Mouse (Mus musculus) left cerebral cortex, adult 2 months (tissue): ENCODE measurements around the gene Ilk. TPM values are rescaled to one million over a fixed set of nuclear protein-coding genes. Genes with fewer than 3 reads are reported as not detected.

Experiments used
- DNase-seq, 2 experiments: peaks; one replicate each; pipeline ENCODE4 v3.0.0; 2021 to 2022; ENCODE audit warnings: low spot score in 2 of 2, mixed read lengths in 1 of 2; ENCODE audit errors: extremely low spot score in 1 of 2
- H3K27ac ChIP-seq: fragments of 200-600 bp; 2 replicates; pipeline ENCODE4 v1.8.1; 2022
- H3K4me3 ChIP-seq: fragments of 200-600 bp; 2 replicates; pipeline ENCODE4 v1.8.1; 2022
- CTCF ChIP-seq: fragments of 200-600 bp; IDR thresholded peaks from 2 replicates; pipeline ENCODE4 v1.8.1; 2022; ENCODE audit warnings: antibody characterized with exemption, mild to moderate bottlenecking, moderate library complexity
- intact Hi-C: fragments of 180-260 bp; cut with DNase I; formaldehyde crosslinking; loops from one replicate; pipeline ENCODE4 v1.15.1; 2025
- long read RNA-seq, 2 experiments: library from polyadenylated mRNA; stranded (forward); transcript quantifications; one replicate each; pipeline ENCODE4 v2.0.0; 2021; ENCODE audit warnings: borderline mapping rate in 2 of 2
- total RNA-seq, 2 experiments: library from RNA; stranded (reverse); gene quantifications; 2 replicates each; pipeline ENCODE4 v1.2.3; 2021

Ilk gene
- 10 to 100 TPM; 67.4 to 73.5 TPM for total RNA-seq
- long read RNA-seq, experiment 1, transcript Ilk-201 (13 exons, 1,795 nt) = major isoform, 50 of 71 reads
- long read RNA-seq, experiment 1, partial matches to known transcripts = 11 of 71 reads
- long read RNA-seq, experiment 1, other reads (novel, unspliced or antisense) = 9 of 71 reads
- long read RNA-seq, experiment 2, transcript Ilk-201 (13 exons, 1,795 nt) = major isoform, 44 of 66 reads
- long read RNA-seq, experiment 2, partial matches to known transcripts = 10 of 66 reads
- long read RNA-seq, experiment 2, other reads (novel, unspliced or antisense) = 9 of 66 reads

GRCm38 (mm10) chr7:105736264-105736901 is at the start of gene Ilk:
TSS of gene Ilk (plus strand) at chr7:105736592.
- Histone ChIP-seq H3K27ac (peak within 1 kb of the TSS; percentile 94), H3K4me3 (peak within 1 kb of the TSS; percentile 99)
- no peak for TF ChIP-seq CTCF
- intact Hi-C loops = loop anchor here (1.0 to 10.0 kb wide), 3 partner anchors 75 to 332 kb away; partner anchors contain the start of genes Arfip2, Cnga4, Fam160a2 and Gm45799
- DNase-seq = peak; percentile 89 to 92

- no peak for DNase-seq
- no peak for TF ChIP-seq CTCF
- no peak overlapping the region for H3K27ac ChIP-seq
- no peak overlapping the region for H3K4me3 ChIP-seq
- intact Hi-C loops = no loop called here
These were observed 45.5 kb upstream of the Ilk start for GRCm38 (mm10) chr7:105690875-105691274.

- no peak for TF ChIP-seq CTCF
- intact Hi-C loops = no loop called here
- H3K27ac ChIP-seq = no peak overlapping the region
- H3K4me3 ChIP-seq = no peak overlapping the region
- DNase-seq = peak; percentile 16 to 29
These were observed 33.2 kb upstream of the Ilk start for GRCm38 (mm10) chr7:105703184-105703583.

GRCm38 (mm10) chr7:105703816-105704215 is 32.6 kb upstream of the Ilk start:
- intact Hi-C loops = no loop called here
- DNase-seq = no peak
- Histone ChIP-seq H3K4me3 (no peak overlapping the region), H3K27ac (no peak overlapping the region)
- no peak for TF ChIP-seq CTCF

- DNase-seq = no peak
- intact Hi-C loops = no loop called here
- no peak overlapping the region for H3K4me3 ChIP-seq
- TF ChIP-seq CTCF = no peak
- H3K27ac ChIP-seq = no peak overlapping the region
These were observed 27.7 kb upstream of the Ilk start for GRCm38 (mm10) chr7:105708733-105709132.

- Histone ChIP-seq H3K27ac (no peak overlapping the region), H3K4me3 (no peak overlapping the region)
- peak; percentile 9 for TF ChIP-seq CTCF
- DNase-seq = no peak
- intact Hi-C loops = no loop called here
These were observed 21.0 kb upstream of the Ilk start for GRCm38 (mm10) chr7:105715366-105715765.

DNA sequence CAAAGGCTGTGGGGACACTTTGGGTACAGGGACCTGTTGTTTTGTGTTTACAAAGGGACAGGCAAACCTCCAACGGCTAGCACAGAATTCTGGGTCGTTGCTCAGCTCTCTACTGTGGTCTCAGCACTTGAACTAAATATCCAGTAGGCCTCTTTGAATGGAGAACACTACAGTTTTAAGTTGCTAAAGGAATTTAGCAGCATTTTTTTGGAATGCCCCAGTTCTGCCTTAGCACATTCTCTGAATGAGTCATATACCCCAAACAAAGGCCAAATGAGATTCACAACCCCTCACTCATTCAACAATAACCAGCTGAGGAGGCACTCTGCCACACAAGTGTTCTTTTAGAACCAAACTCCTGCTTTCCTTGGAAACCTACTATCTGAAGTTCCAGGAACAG is 14.5 kb upstream of the Ilk start:
- no peak for DNase-seq
- Histone ChIP-seq H3K4me3 (no peak overlapping the region), H3K27ac (no peak overlapping the region)
- intact Hi-C loops = no loop called here
- TF ChIP-seq CTCF = no peak

GRCm38 (mm10) chr7:105726144-105726979 is 10.0 kb upstream of the Ilk start:
- TF ChIP-seq CTCF = peak; percentile 92
- no peak overlapping the region for H3K4me3 ChIP-seq
- H3K27ac ChIP-seq = peak overlapping the region; percentile 33; the same call in 1 of the 2 replicates
- intact Hi-C loops = loop anchor here (1.0 to 5.0 kb wide), 3 partner anchors 84 to 179 kb away; partner anchors contain the start of gene Mrpl17
- DNase-seq = peak in 1 of 2 experiments; percentile 41

DNA sequence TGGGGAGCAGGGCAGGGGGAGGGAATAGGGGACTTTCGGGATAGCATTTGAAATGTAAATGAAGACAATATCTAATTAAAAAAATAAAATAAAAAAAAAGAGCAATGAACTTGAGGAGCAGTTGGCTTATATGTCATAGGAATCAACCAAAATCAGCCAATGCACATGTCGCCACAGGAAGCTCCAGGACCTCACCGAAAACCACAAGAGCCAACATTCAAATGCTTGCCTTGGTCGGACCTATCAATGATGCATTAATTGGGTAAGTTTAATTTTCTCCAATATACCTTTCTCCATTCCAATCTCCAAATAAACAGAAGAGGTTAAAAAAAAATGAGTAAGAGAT is 9.4 kb upstream of the Ilk start:
- TF ChIP-seq CTCF = no peak
- peak overlapping the region; percentile 15; the same call in 1 of the 2 replicates for H3K27ac ChIP-seq
- DNase-seq = no peak
- intact Hi-C loops = loop anchor here (1.0 to 5.0 kb wide), 3 partner anchors 84 to 180 kb away; partner anchors contain the start of gene Mrpl17
- H3K4me3 ChIP-seq = no peak overlapping the region

- TF ChIP-seq CTCF = no peak
- H3K4me3 ChIP-seq = no peak overlapping the region
- intact Hi-C loops = loop anchor here (5.0 kb wide), 1 partner anchor 182 kb away; no protein-coding TSS in a partner anchor
- peak in 1 of 2 experiments; percentile 15 for DNase-seq
- peak overlapping the region; percentile 75 for H3K27ac ChIP-seq
These were observed 7.5 kb upstream of the Ilk start for GRCm38 (mm10) chr7:105728701-105729428.

GRCm38 (mm10) chr7:105733836-105734235 is 2.6 kb upstream of the Ilk start:
- H3K27ac ChIP-seq = no peak overlapping the region
- H3K4me3 ChIP-seq = no peak overlapping the region
- intact Hi-C loops = loop anchor here (10.0 kb wide), 1 partner anchor 329 kb away; the partner anchor contains the start of genes Cnga4 and Fam160a2
- TF ChIP-seq CTCF = no peak
- no peak for DNase-seq
